Mouse (Mus musculus) testis, adult 2 months (tissue): ENCODE data around the gene Cisd3. TPM values are rescaled to one million over a fixed set of nuclear protein-coding genes. Genes with fewer than 3 reads are reported as not detected.
"Not testable (repeated sequence)": the region's sequence is repeated elsewhere in the genome, so short reads cannot be mapped to it uniquely, and the experiment has no call there.

ENCODE experiments used
- H3K27ac ChIP-seq: fragments of 200-500 bp; 2 replicates; pipeline ENCODE4 v1.5.1; 2012; ENCODE audit warnings: low read depth, low read length; ENCODE audit not compliant: control insufficient read depth, insufficient read depth
- H3K27me3 ChIP-seq: fragments of 200-500 bp; 2 replicates; pipeline ENCODE4 v1.6.1; 2012; ENCODE audit warnings: mild to moderate bottlenecking, low read length, moderate library complexity; ENCODE audit not compliant: control insufficient read depth, insufficient read depth
- H3K36me3 ChIP-seq: fragments of 200-500 bp; 2 replicates; pipeline ENCODE4 v1.6.1; 2012; ENCODE audit warnings: mild to moderate bottlenecking, low read length; ENCODE audit not compliant: control insufficient read depth, insufficient read depth
- H3K4me1 ChIP-seq: fragments of 200-500 bp; 2 replicates; pipeline ENCODE4 v1.6.1; 2012; ENCODE audit warnings: low read length; ENCODE audit not compliant: control insufficient read depth, insufficient read depth
- H3K4me3 ChIP-seq: fragments of 200-500 bp; 2 replicates; pipeline ENCODE4 v1.5.1; 2012; ENCODE audit warnings: low read depth, mild to moderate bottlenecking, low read length, moderate library complexity, mixed read lengths; ENCODE audit not compliant: control insufficient read depth
- CTCF ChIP-seq: fragments of 200-500 bp; IDR thresholded peaks from 2 replicates; pipeline ENCODE4 v1.5.1; 2012; ENCODE audit warnings: low read depth, mild to moderate bottlenecking, inconsistent platforms, low read length, moderate library complexity; ENCODE audit not compliant: control insufficient read depth, insufficient read depth, insufficient replicate concordance
- POLR2A ChIP-seq: fragments of 200-500 bp; IDR thresholded peaks from 2 replicates; pipeline ENCODE4 v1.6.1; 2012; ENCODE audit warnings: low read depth, mild to moderate bottlenecking, inconsistent platforms, low read length, moderate library complexity; ENCODE audit not compliant: control insufficient read depth
- polyA plus RNA-seq: library from polyadenylated mRNA; depleted of rRNA; stranded (reverse); fragments of >200 nt; gene quantifications from 2 replicates; pipeline ENCODE4 v1.2.3, GENCODE M21; 2012; rRNA removed

Gene Cisd3
- polyA plus RNA-seq, 1 experiment, result 17.6 TPM

DNA sequence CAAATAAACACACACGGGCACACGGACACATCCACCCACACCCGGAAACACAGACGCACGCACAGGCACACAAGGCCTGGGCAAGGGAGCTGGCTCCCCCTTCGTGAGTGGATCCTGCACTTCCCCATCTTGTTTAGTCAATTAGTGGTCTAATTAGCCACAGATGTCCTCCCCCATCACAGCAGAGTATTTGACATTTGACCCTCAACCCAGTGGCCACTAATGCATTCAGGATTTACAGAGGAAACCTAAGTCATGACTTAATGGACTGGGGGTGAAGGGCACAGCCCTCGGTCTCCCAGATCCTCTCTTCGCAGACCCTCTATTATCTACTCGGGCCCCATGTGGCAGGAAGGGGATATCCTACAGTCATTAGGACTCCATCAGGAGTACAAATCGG lies 48.1 kb downstream of the Cisd3 start:
- H3K4me1 ChIP-seq, result no peaks in the 10 kb centered on the region
- H3K27ac ChIP-seq, result no peak overlapping the region
- no peaks in the 10 kb centered on the region for H3K27me3 ChIP-seq
- H3K36me3 ChIP-seq, result no peaks in the 10 kb centered on the region
- no peak for TF ChIP-seq CTCF
- TF ChIP-seq POLR2A, result no peak
- no peak overlapping the region for H3K4me3 ChIP-seq

DNA sequence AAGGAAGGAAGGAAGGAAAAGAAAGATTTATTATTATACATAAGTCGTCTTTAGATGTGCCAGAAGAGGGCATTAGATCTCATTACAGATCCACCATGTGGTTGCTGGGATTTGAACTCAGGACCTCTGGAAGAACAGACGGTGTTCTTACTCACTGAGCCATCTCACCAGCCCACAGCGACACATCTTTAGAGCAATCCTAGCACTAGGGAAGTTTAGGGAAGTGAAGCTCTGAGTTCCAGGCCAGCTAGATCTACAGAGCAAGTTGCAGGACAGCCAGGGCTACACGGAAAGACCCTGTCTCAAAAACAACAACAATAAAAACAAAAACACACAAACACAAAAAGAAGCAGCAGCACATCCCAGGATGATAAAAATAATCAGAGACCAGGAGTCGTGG lies 49.2 kb downstream of the Cisd3 start:
- not testable (repeated sequence) for H3K4me3 ChIP-seq, H3K27ac ChIP-seq, H3K36me3 ChIP-seq, H3K4me1 ChIP-seq, H3K27me3 ChIP-seq

DNA sequence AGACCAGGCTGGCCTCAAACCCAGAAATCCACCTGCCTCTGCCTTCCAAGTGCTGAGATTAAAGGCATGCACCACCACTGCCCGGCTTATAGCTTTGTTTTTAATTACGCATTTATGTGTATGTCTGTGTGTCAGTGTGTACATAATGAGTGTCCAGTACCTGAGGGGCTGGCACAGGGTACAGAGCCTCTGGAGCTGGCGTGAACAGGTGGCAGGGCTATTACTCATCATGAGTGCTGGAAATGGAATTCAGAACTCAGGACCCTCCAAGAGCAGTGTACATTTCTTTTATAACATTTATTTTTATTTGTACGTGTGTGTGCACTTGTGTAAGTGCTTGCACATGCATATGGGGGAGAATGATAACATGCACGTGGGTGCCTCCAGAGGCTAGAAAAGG lies 51.0 kb downstream of the Cisd3 start:
- no peak overlapping the region for H3K4me3 ChIP-seq
- no peaks in the 10 kb centered on the region for H3K36me3 ChIP-seq
- no peak overlapping the region for H3K27ac ChIP-seq
- no peaks in the 10 kb centered on the region for H3K27me3 ChIP-seq
- no peaks in the 10 kb centered on the region for H3K4me1 ChIP-seq
- no peak for TF ChIP-seq CTCF
- no peak for TF ChIP-seq POLR2A

DNA sequence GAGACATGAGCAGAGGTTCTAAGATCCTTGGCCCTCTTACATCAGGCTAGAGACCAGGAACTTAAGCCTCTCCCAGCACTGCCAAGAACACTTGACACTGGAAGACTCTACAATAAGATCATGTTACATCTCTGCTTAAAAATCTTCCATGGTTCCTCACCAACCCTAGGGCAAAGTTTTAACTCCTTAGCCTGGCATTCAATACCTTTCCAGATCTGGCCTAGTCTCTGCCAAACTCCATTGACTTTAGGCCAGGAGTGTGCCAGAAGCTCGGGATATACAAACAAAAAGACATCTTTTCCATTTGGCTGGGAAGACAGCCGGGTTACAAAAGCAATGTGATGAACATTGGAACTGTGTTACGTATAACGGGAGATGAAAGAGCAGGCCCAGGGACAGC lies 52.0 kb downstream of the Cisd3 start:
- H3K4me1 ChIP-seq, result no peaks in the 10 kb centered on the region
- H3K4me3 ChIP-seq, result no peak overlapping the region
- no peaks in the 10 kb centered on the region for H3K36me3 ChIP-seq
- H3K27ac ChIP-seq, result no peak overlapping the region
- H3K27me3 ChIP-seq, result no peaks in the 10 kb centered on the region
- TF ChIP-seq CTCF, result no peak
- TF ChIP-seq POLR2A, result no peak

Other genes with a start within 250 kb of the Cisd3 start
- 24.3 and 28.7 TPM in 2 replicates for gene 4933428G20Rik, start 185.5 kb upstream of the Cisd3 start, polyA plus RNA-seq
- gene Srcin1, start 109.6 kb upstream of the Cisd3 start, polyA plus RNA-seq, result 35.5 and 47.1 TPM in 2 replicates
- 0.47 and 0.58 TPM in 2 replicates for gene Epop, start 56.1 kb upstream of the Cisd3 start, polyA plus RNA-seq
- 7.4 and 8.2 TPM in 2 replicates for gene Mllt6, start 22.4 kb upstream of the Cisd3 start, polyA plus RNA-seq
- gene Pcgf2, start 14.7 kb downstream of the Cisd3 start, polyA plus RNA-seq, result 6.4 and 8.1 TPM in 2 replicates
- 102 and 104 TPM in 2 replicates for gene Psmb3, start 17.6 kb downstream of the Cisd3 start, polyA plus RNA-seq
- gene Pip4k2b, start 58.9 kb downstream of the Cisd3 start, polyA plus RNA-seq, result 2.5 TPM in 2 replicates
- gene Cwc25, start 80.7 kb downstream of the Cisd3 start, polyA plus RNA-seq, result 5.6 and 6.3 TPM in 2 replicates
- gene 1700001P01Rik, start 90.1 kb downstream of the Cisd3 start, polyA plus RNA-seq, result 174 and 181 TPM in 2 replicates
- 120 and 126 TPM in 2 replicates for gene Rpl23, start 96.6 kb downstream of the Cisd3 start, polyA plus RNA-seq
- 21.4 and 23.1 TPM in 2 replicates for gene Lasp1, start 113.2 kb downstream of the Cisd3 start, polyA plus RNA-seq
- gene B230217C12Rik, start 155.0 kb downstream of the Cisd3 start, polyA plus RNA-seq, result 2.7 and 3.5 TPM in 2 replicates
- gene Fbxo47, start 198.3 kb downstream of the Cisd3 start, polyA plus RNA-seq, result 19.8 and 25.8 TPM in 2 replicates